Mouse (Mus musculus): ENCODE data around the gene Denr.

DNA sequence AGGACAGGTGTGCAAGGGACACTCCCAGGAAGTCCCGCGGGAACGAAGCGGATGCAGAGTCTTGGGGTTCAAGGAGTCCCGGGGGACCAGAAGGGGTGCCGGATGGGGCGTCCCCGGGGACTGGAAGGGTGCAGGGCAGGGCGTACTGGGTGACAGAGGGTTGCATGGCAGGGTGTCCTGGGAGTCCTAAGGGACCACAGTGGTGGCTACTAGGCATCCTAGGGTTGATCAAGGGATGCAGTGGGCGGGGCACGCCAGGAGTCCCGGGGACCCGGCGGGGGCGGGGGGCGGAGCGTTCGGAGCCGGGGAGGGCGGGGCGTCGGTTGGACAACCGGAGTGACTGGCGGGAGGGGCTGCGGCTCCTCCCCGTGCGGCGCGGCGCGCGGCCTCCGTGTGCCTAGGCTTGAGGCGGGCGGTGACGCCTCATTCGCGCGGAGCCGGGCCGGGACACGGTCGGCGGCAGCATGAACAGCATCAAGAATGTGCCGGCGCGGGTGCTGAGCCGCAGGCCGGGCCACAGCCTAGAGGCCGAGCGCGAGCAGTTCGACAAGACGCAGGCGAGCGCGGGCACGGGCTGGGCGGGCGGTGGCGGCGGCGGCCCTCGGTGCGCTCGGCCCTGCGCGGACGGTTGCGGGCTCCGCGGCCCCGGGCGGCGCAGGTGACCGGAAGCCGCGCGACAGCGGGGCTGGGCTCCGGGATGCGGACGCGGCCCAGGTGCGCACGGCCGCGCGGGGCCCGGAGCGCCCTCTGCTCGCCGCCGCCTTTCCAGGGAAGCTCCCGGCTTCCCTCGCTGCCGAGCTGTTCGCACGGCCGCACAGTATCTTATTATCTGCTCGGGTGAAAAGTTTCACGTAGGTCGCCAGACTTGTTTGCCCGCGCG is 66.6 kb downstream of the Denr start, which contains the start of gene Hip1r:
- TF ChIP-seq POLR2A (IDR thresholded peaks at IDR 0.05; ENCODE audit: control insufficient read depth, extremely low read depth, insufficient read depth, low read length, poor library complexity) (no peak), CTCF (IDR thresholded peaks at IDR 0.05; ENCODE audit: borderline replicate concordance, control insufficient read depth, extremely low read depth, insufficient read depth, low read length, poor library complexity) (no peak)

Data from thymus, adult 2 months (tissue).